Mouse (Mus musculus): ENCODE measurements around the gene Mfap2. TPM values are rescaled to one million over a fixed set of nuclear protein-coding genes. Genes with fewer than 3 reads are reported as not detected.

The Mfap2 gene
- total RNA-seq, 2 experiments from 2014 or later = 47.6 to 53.7 TPM

GRCm38 (mm10) chr4:141064104-141064659 lies 54.0 kb downstream of the Mfap2 start:
- DNase-seq = no peak
- intact Hi-C loops (cut with DNase I) = no loop called here

- intact Hi-C loops (cut with DNase I) = loop anchor here (1.0 kb wide), 1 partner anchor 20 kb away; no protein-coding TSS in a partner anchor
These were observed 54.9 kb downstream of the Mfap2 start for GRCm38 (mm10) chr4:141065123-141065522.

More at GRCm38 (mm10) chr4:141065123-141065522, 54.9 kb downstream of the Mfap2 start:
- DNase-seq = peak; percentile 79 to 87

Other genes with a start within 250 kb of the Mfap2 start
- under 1 TPM; 0.40 to 0.48 TPM for gene Padi4, start 236.2 kb upstream of the Mfap2 start, total RNA-seq (2021)
- under 1 TPM; 0.12 TPM for gene Padi3, start 199.8 kb upstream of the Mfap2 start, total RNA-seq (2021)
- not detected for gene Padi1, start 164.6 kb upstream of the Mfap2 start, total RNA-seq (2021)
- gene Padi2, start 104.1 kb upstream of the Mfap2 start, total RNA-seq (2021) = 1 to 10 TPM in 1 of 2 experiments, under 1 TPM in 1; 0.65 to 1.1 TPM
- 100 to 1,000 TPM; 725 to 746 TPM for gene Sdhb, start 49.2 kb upstream of the Mfap2 start, total RNA-seq (2021)
- 10 to 100 TPM; 20.0 to 24.7 TPM for gene Atp13a2, start 23.5 kb upstream of the Mfap2 start, total RNA-seq (2021)
- gene Crocc, start 50.1 kb downstream of the Mfap2 start, total RNA-seq (2021) = 1 to 10 TPM; 7.0 to 7.4 TPM
- 10 to 100 TPM; 33.3 to 34.3 TPM for gene Necap2, start 67.9 kb downstream of the Mfap2 start, total RNA-seq (2021)
- not detected for gene Spata21, start 77.9 kb downstream of the Mfap2 start, total RNA-seq (2021)
- 100 to 1,000 TPM in 1 of 2 experiments, 10 to 100 TPM in 1; 92.4 to 108 TPM for gene Szrd1, start 129.4 kb downstream of the Mfap2 start, total RNA-seq (2021)
- 10 to 100 TPM; 14.7 to 15.6 TPM for gene Fbxo42, start 137.5 kb downstream of the Mfap2 start, total RNA-seq (2021)
- 1 to 10 TPM; 1.0 to 1.2 TPM for gene Rsg1, start 203.5 kb downstream of the Mfap2 start, total RNA-seq (2021)
- gene Arhgef19, start 229.1 kb downstream of the Mfap2 start, total RNA-seq (2021) = 10 to 100 TPM; 11.6 to 14.7 TPM